Mouse (Mus musculus) hindbrain, embryonic 16.5 days (tissue): Measurements from ENCODE around the gene Itih3. TPM values are rescaled to one million over a fixed set of nuclear protein-coding genes. Genes with fewer than 3 reads are reported as not detected.

Source experiments
- polyA plus RNA-seq: library from polyadenylated mRNA; unstranded; fragments of >200 nt; fragmentation: Nextera tagmentation; extraction: Ambion mirVana; gene quantifications from 2 replicates; pipeline ENCODE4 v1.2.1, GENCODE M21; 2015

Gene Itih3
- polyA plus RNA-seq, 1 experiment from 2014 or later = 4.7 TPM

Other genes with a start within 250 kb of the Itih3 start
- 15.1 and 15.9 TPM in 2 replicates for gene Sfmbt1, start 208.9 kb downstream of the Itih3 start, polyA plus RNA-seq
- gene Tmem110, start 98.2 kb downstream of the Itih3 start, polyA plus RNA-seq = 19.6 and 21.9 TPM in 2 replicates
- 1.3 and 2.6 TPM in 2 replicates for gene Mustn1, start 44.6 kb downstream of the Itih3 start, polyA plus RNA-seq
- gene Itih4, start 37.3 kb downstream of the Itih3 start, polyA plus RNA-seq = not detected in 2 replicates
- not detected in 2 replicates for gene Itih1, start 19.5 kb upstream of the Itih3 start, polyA plus RNA-seq
- gene Nek4, start 27.6 kb upstream of the Itih3 start, polyA plus RNA-seq = 15.6 and 16.3 TPM in 2 replicates
- 55.7 and 59.5 TPM in 2 replicates for gene Glt8d1, start 77.6 kb upstream of the Itih3 start, polyA plus RNA-seq
- 340 and 355 TPM in 2 replicates for gene Spcs1, start 77.9 kb upstream of the Itih3 start, polyA plus RNA-seq
- 98.7 and 108 TPM in 2 replicates for gene Pbrm1, start 95.4 kb upstream of the Itih3 start, polyA plus RNA-seq
- 40.1 and 49.0 TPM in 2 replicates for gene Gnl3, start 95.4 kb upstream of the Itih3 start, polyA plus RNA-seq
- gene Smim4, start 205.2 kb upstream of the Itih3 start, polyA plus RNA-seq = 51.3 and 53.9 TPM in 2 replicates
- gene Nt5dc2, start 207.3 kb upstream of the Itih3 start, polyA plus RNA-seq = 192 and 222 TPM in 2 replicates
- 13.5 and 17.5 TPM in 2 replicates for gene Stab1, start 244.9 kb upstream of the Itih3 start, polyA plus RNA-seq